Mouse (Mus musculus) heart, postnatal 0 days (tissue): Measurements from ENCODE around the gene Gm17268.

Experiments
- CTCF ChIP-seq: IDR thresholded peaks from 2 replicates; pipeline ENCODE4 v1.5.1; 2016; ENCODE audit warnings: antibody characterized with exemption, control low read depth, low read depth
- EP300 ChIP-seq: IDR thresholded peaks from 2 replicates; pipeline ENCODE4 v1.6.1; 2016; ENCODE audit warnings: antibody characterized with exemption, low read depth

GRCm38 (mm10) chr11:82010115-82010514, 28.2 kb downstream of the Gm17268 start:
- TF ChIP-seq CTCF, result no peak
- TF ChIP-seq EP300, result no peak
